Comparison of ENCODE assay signal across 11 mouse cellular contexts in genomic region chr12:32057461-32058199, GRCm38 (mm10). TPM values are rescaled to one million over a fixed set of nuclear protein-coding genes. Genes with fewer than 3 reads are reported as not detected.
A peak's percentile ranks its signal among the peaks of the same experiment; 100 is the strongest.
DNase-seq lines count a peak whose midpoint lies in the region; ATAC-seq lines count a peak whose summit lies in the region.
"Had no signal": no experiment of that assay in that cellular context is flagged by ENCODE, and none has a peak within 500 bp of the region (broad histone marks: within the 10 kb centered on the region; RNA-seq: fewer than 3 reads in every experiment).

No protein-coding gene starts in this region.

- no peak overlapping the region for H3K4me3 ChIP-seq in heart, embryonic 11.5 days (ENCODE audit: low read depth, low read length)
- peak overlapping the region; percentile 30 for H3K4me3 ChIP-seq in hindbrain, embryonic 16.5 days (ENCODE audit: low read length)
- H3K4me3 ChIP-seq in midbrain, embryonic 16.5 days (ENCODE audit: low read depth, low read length) = peak overlapping the region; percentile 91
- no peak overlapping the region for H3K4me3 ChIP-seq in kidney, embryonic 16.5 days (ENCODE audit: low read length)
- H3K4me3 ChIP-seq: heart, embryonic 15.5 days had no signal

- no peak for ATAC-seq in heart, embryonic 11.5 days (replicated peaks; ENCODE audit: insufficient number of reproducible peaks, low FRiP score, low TSS enrichment)
- ATAC-seq in hindbrain, embryonic 16.5 days = no peak
- no peak for ATAC-seq in midbrain, embryonic 16.5 days
- no peak for ATAC-seq in kidney, embryonic 16.5 days (ENCODE audit: low FRiP score, low TSS enrichment)

- H3K4me2 ChIP-seq in heart, embryonic 11.5 days = peak overlapping the region; percentile 34; the same call in 1 of the 2 replicates
- H3K4me2 ChIP-seq in hindbrain, embryonic 16.5 days (ENCODE audit: low read length) = peak overlapping the region; percentile 74
- peak overlapping the region; percentile 69 for H3K4me2 ChIP-seq in midbrain, embryonic 16.5 days (ENCODE audit: low read length)
- no peak overlapping the region for H3K4me2 ChIP-seq in kidney, embryonic 16.5 days (replicated peaks; ENCODE audit: low read depth, low read length)
- H3K4me2 ChIP-seq: heart, embryonic 15.5 days had no signal

- H3K9me3 ChIP-seq in heart, embryonic 11.5 days (replicated peaks; ENCODE audit: control insufficient read depth, low read length) = no peaks in the 10 kb centered on the region
- H3K9me3 ChIP-seq in hindbrain, embryonic 16.5 days (ENCODE audit: control insufficient read depth, low read length) = no peaks in the 10 kb centered on the region
- no peaks in the 10 kb centered on the region for H3K9me3 ChIP-seq in midbrain, embryonic 16.5 days (replicated peaks; ENCODE audit: control insufficient read depth, low read length, poor library complexity, severe bottlenecking)
- no peaks in the 10 kb centered on the region for H3K9me3 ChIP-seq in kidney, embryonic 16.5 days (ENCODE audit: low read length)
- H3K9me3 ChIP-seq: heart, embryonic 15.5 days had no signal

- 0 out of 2 replicates have a peak, but pooled peaks cover 10% of the 10 kb centered on the region for H3K4me1 ChIP-seq in heart, embryonic 11.5 days (ENCODE audit: control insufficient read depth, insufficient read depth, low read length)
- peaks cover 19% of the 10 kb centered on the region for H3K4me1 ChIP-seq in hindbrain, embryonic 16.5 days (ENCODE audit: control insufficient read depth, insufficient read depth, low read depth, low read length)
- peaks cover 42% of the 10 kb centered on the region for H3K4me1 ChIP-seq in midbrain, embryonic 16.5 days (ENCODE audit: control insufficient read depth, insufficient read depth, low read length)
- H3K4me1 ChIP-seq in kidney, embryonic 16.5 days (ENCODE audit: insufficient read depth, low read length) = peaks cover 13% of the 10 kb centered on the region; the same call in 1 of the 2 replicates

- no peak overlapping the region for H3K27ac ChIP-seq in heart, embryonic 11.5 days (ENCODE audit: low read depth, low read length)
- no peak overlapping the region for H3K27ac ChIP-seq in hindbrain, embryonic 16.5 days (ENCODE audit: low read depth, low read length)
- peak overlapping the region; percentile 20; the same call in 1 of the 2 replicates for H3K27ac ChIP-seq in midbrain, embryonic 16.5 days (ENCODE audit: low read length)
- H3K27ac ChIP-seq in kidney, embryonic 16.5 days (ENCODE audit: low read length) = no peak overlapping the region
- H3K27ac ChIP-seq: heart, embryonic 15.5 days had no signal

- H3K27me3 ChIP-seq in heart, embryonic 11.5 days (ENCODE audit: control insufficient read depth, insufficient read depth, low read length) = no peaks in the 10 kb centered on the region; the same call in 1 of the 2 replicates
- H3K27me3 ChIP-seq in hindbrain, embryonic 16.5 days (replicated peaks; ENCODE audit: control insufficient read depth, insufficient read depth, low read length) = no peaks in the 10 kb centered on the region
- H3K27me3 ChIP-seq in midbrain, embryonic 16.5 days (ENCODE audit: control insufficient read depth, insufficient read depth, low read depth, low read length) = no peaks in the 10 kb centered on the region
- no peaks in the 10 kb centered on the region for H3K27me3 ChIP-seq in kidney, embryonic 16.5 days (ENCODE audit: insufficient read depth, low read length)
- H3K27me3 ChIP-seq: heart, embryonic 15.5 days had no signal

- no peak overlapping the region for H3K9ac ChIP-seq in heart, embryonic 11.5 days (ENCODE audit: low read depth, low read length)
- H3K9ac ChIP-seq in hindbrain, embryonic 16.5 days (ENCODE audit: low read depth, low read length) = peak overlapping the region; percentile 41
- no peak overlapping the region for H3K9ac ChIP-seq in midbrain, embryonic 16.5 days (ENCODE audit: low read depth, low read length)
- no peak overlapping the region for H3K9ac ChIP-seq in kidney, embryonic 16.5 days (replicated peaks; ENCODE audit: low read length)
- H3K9ac ChIP-seq: heart, embryonic 15.5 days had no signal

- H3K36me3 ChIP-seq in heart, embryonic 11.5 days (ENCODE audit: control insufficient read depth, insufficient read depth, low read length) = no peaks in the 10 kb centered on the region
- no peaks in the 10 kb centered on the region for H3K36me3 ChIP-seq in hindbrain, embryonic 16.5 days (ENCODE audit: control insufficient read depth, insufficient read depth, low read length)
- no peaks in the 10 kb centered on the region for H3K36me3 ChIP-seq in midbrain, embryonic 16.5 days (ENCODE audit: control insufficient read depth, insufficient read depth, low read length)
- no peaks in the 10 kb centered on the region for H3K36me3 ChIP-seq in kidney, embryonic 16.5 days (ENCODE audit: insufficient read depth, low read length)
- H3K36me3 ChIP-seq: heart, embryonic 15.5 days had no signal

- 80% methylated on average over 12 of the region's 12 CpGs for WGBS in heart, embryonic 11.5 days (ENCODE audit: insufficient replicate concordance)
- WGBS in hindbrain, embryonic 16.5 days = 64% methylated on average over 12 of the region's 12 CpGs
- 75% methylated on average over 12 of the region's 12 CpGs for WGBS in midbrain, embryonic 16.5 days
- 82% methylated on average over 12 of the region's 12 CpGs for WGBS in kidney, embryonic 16.5 days

- DNase-seq in heart, postnatal 4 days = no peak
- DNase-seq in Muller cell, postnatal 12 days (ENCODE audit: inconsistent ontology term) = peak; percentile 8
- no peak for DNase-seq in right cerebral cortex, postnatal 4 days
- DNase-seq in cerebellum, adult 8-10 months = no peak
- DNase-seq: kidney, adult 8-10 months; right cerebral cortex, adult 18-20 months had no signal

RNA-seq across cellular contexts. Expression of gene Prkar2b, which starts 3.5 kb away (rescaled TPM):
- polyA plus RNA-seq in heart, embryonic 11.5 days (2014; fragmentation: Nextera tagmentation; extraction: Ambion mirVana) = 20.6 and 20.7 TPM in 2 replicates
- total RNA-seq in heart, postnatal 4 days (2021) = 1 to 10 TPM; 6.5 to 7.7 TPM
- polyA plus RNA-seq in hindbrain, embryonic 16.5 days (2015; fragmentation: Nextera tagmentation; extraction: Ambion mirVana) = 123 and 126 TPM in 2 replicates
- 146 and 149 TPM in 2 replicates for polyA plus RNA-seq in midbrain, embryonic 16.5 days (2015; fragmentation: Nextera tagmentation; extraction: Ambion mirVana)
- 17.4 and 18.7 TPM in 2 replicates for polyA plus RNA-seq in kidney, embryonic 16.5 days (2015; fragmentation: Nextera tagmentation; extraction: Ambion mirVana)

Comparison
In these comparisons a context has a peak if more than half of its experiments do, and no peak if none do; other contexts are left out.
1. H3K4me3 ChIP-seq: peak in hindbrain, embryonic 16.5 days (single experiment) and midbrain, embryonic 16.5 days (single experiment); none in heart, embryonic 11.5 days (single experiment) and kidney, embryonic 16.5 days (single experiment).